Mouse (Mus musculus) cerebellum, adult 2 months (tissue): ENCODE results near the gene Dok3.

Experiments
- CTCF ChIP-seq: fragments of 200-500 bp; IDR thresholded peaks from 2 replicates; pipeline ENCODE4 v1.5.1; 2011; ENCODE audit warnings: low read depth, mild to moderate bottlenecking, control low read depth, low read length, moderate library complexity, borderline replicate concordance; ENCODE audit not compliant: insufficient read depth
- POLR2A ChIP-seq: fragments of 200-500 bp; IDR thresholded peaks from 2 replicates; pipeline ENCODE4 v1.6.1; 2011; ENCODE audit warnings: low read length, control low read depth, borderline replicate concordance; ENCODE audit not compliant: insufficient read depth

DNA sequence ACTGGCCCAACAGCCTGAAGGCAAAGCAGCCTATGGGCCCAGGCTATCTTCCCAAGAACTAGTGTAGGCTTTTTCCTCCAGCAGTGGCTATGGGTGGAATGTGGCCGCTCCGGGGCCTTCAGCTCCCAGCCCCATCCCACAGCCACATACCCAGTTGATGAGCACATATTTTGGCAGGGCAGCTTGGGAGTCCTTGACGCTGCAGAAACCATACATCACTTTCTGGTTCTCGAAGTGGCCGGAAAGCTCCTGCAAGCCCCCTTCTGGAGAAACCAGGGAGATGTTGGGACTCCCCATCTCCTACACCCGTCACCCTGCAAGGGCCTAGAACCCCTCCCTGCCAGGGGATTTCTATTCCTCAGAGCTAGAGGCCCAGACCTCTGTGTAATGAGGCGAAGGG lies 46.6 kb downstream of the Dok3 start:
- no peak for TF ChIP-seq CTCF
- no peak for TF ChIP-seq POLR2A
